Mouse (Mus musculus) brain, embryonic 14.5 days (tissue): ENCODE data around the gene Inf2.

Source experiments
- CTCF ChIP-seq: fragments of 200-500 bp; IDR thresholded peaks from 2 replicates; pipeline ENCODE4 v1.5.1; 2012; ENCODE audit warnings: inconsistent platforms, mild to moderate bottlenecking, moderate library complexity, borderline replicate concordance; ENCODE audit not compliant: insufficient read depth, insufficient read length; ENCODE audit errors: extremely low read depth
- POLR2A ChIP-seq: fragments of 200-500 bp; IDR thresholded peaks from 2 replicates; pipeline ENCODE4 v1.6.1; 2012; ENCODE audit warnings: mild to moderate bottlenecking, inconsistent platforms, borderline replicate concordance; ENCODE audit not compliant: poor library complexity, insufficient read depth, insufficient read length, severe bottlenecking; ENCODE audit errors: extremely low read depth

DNA sequence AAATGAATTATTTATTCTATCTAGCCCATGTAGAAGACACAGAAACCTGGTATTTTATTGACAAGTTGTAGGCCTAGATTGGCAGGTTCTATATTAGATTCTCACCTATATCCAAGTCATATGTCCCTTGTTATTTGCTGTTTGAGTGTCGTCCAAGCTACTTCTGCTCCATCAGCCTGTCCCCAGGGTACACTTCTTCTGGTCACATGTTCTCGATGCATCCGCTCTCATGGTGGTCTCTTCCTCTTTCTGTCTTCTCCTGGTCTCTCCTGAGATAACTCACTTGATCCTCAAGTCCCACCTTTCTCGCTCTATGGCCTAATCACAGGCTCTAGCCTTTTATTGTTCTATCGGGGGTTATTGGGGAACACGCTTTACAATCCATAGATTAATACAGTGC is 25.6 kb upstream of the Inf2 start:
- TF ChIP-seq CTCF (no peak), POLR2A (no peak)
